Mouse (Mus musculus): Measurements from ENCODE around the gene Cldn24.

GRCm38 (mm10) chr8:47802349-47802748 lies 19.6 kb upstream of the Cldn24 start:
- TF ChIP-seq CTCF (IDR thresholded peaks at IDR 0.05 in 2 of 3, conservative IDR thresholded peaks at IDR 0.05 in 1 of 3; ENCODE audit: control insufficient read depth in 1 of 3, insufficient read depth in 1 of 3, low read depth in 2 of 3, low read length in 3 of 3, poor library complexity in 1 of 3, severe bottlenecking in 1 of 3) (no peak), CHD1 (IDR thresholded peaks at IDR 0.05; ENCODE audit: low read depth, low read length) (no peak), TCF12 (IDR thresholded peaks at IDR 0.05; ENCODE audit: low read depth, low read length) (no peak), SIN3A (IDR thresholded peaks at IDR 0.05; ENCODE audit: low read length) (no peak), EP300 (IDR thresholded peaks at IDR 0.05; ENCODE audit: low read depth in 1 of 2, low read length in 2 of 2) (no peak), HCFC1 (IDR thresholded peaks at IDR 0.05; ENCODE audit: low read depth, low read length) (no peak), E2F4 (IDR thresholded peaks at IDR 0.05; ENCODE audit: borderline replicate concordance, low read depth, low read length) (no peak)
